Mouse (Mus musculus) heart, adult 2 months (tissue): Measurements from ENCODE around the gene Pick1.

Experiments used
- EP300 ChIP-seq: fragments of 200-500 bp; IDR thresholded peaks from 2 replicates; pipeline ENCODE4 v1.6.1; 2011; ENCODE audit warnings: low read depth, low read length, control low read depth; ENCODE audit not compliant: insufficient read depth
- POLR2A ChIP-seq: fragments of 200-500 bp; IDR thresholded peaks from 2 replicates; pipeline ENCODE4 v1.6.1; 2011; ENCODE audit warnings: mild to moderate bottlenecking, low read depth, low read length, control low read depth; ENCODE audit not compliant: insufficient read depth

GRCm38 (mm10) chr15:79223641-79224040 is 5.3 kb upstream of the Pick1 start:
- no peak for TF ChIP-seq POLR2A
- no peak for TF ChIP-seq EP300
